Mouse (Mus musculus): Measurements from ENCODE around the gene Gm49510.

DNA sequence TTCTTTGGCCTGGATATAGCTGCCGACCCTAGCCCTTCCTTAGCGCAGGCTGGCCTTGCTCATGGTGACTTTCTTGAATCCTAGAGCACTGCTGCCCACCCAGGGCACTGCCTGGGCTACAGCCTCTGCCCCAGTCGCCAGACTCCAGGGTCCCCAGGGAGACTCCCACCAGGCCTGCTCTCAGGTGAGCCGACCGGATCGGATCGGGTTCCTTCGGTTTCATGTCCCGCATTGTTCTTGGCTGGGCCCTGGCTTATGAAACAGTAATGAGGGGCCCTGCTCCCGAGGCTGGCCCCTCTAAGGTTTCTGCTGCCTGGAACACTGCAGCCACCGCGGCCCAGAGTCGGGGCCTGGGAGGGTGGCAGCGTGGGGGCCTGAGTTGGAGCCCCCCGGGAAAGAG lies 57.6 kb downstream of the Gm49510 start:
- TF ChIP-seq CTCF (IDR thresholded peaks at IDR 0.05; ENCODE audit: insufficient read depth, low read length): no peak
- no peak for TF ChIP-seq POLR2A (IDR thresholded peaks at IDR 0.05; ENCODE audit: borderline replicate concordance, extremely low read depth, low read depth, low read length)

All from lung, adult 2 months (tissue).